Mouse (Mus musculus) neural tube, embryonic 11.5 days (tissue): ENCODE results near the gene Gm5039. TPM values are rescaled to one million over a fixed set of nuclear protein-coding genes. Genes with fewer than 3 reads are reported as not detected.
"Not testable (repeated sequence)": the region's sequence is repeated elsewhere in the genome, so short reads cannot be mapped to it uniquely, and the experiment has no call there.

Source experiments
- ATAC-seq: fragments of 200-750 bp; cut with Nextera tagmentation; 2 replicates; pipeline ENCODE4 v1.8.0; 2017; ENCODE audit warnings: moderate number of reproducible peaks, mild to moderate bottlenecking, moderate TSS enrichment, moderate library complexity; ENCODE audit not compliant: insufficient read depth, low FRiP score, low TSS enrichment
- DNase-seq: peaks from one replicate; pipeline ENCODE4 v3.0.0-alpha.2; 2015; ENCODE audit warnings: low spot score
- H3K27ac ChIP-seq: fragments of 300-500 bp; sonication (generic); 2 replicates; pipeline ENCODE4 v1.5.1; 2014; ENCODE audit warnings: low read depth, mild to moderate bottlenecking, low read length
- H3K27me3 ChIP-seq: fragments of 300-500 bp; sonication (generic); 2 replicates; pipeline ENCODE4 v1.6.1; 2014; ENCODE audit warnings: mild to moderate bottlenecking, low read length, mixed read lengths; ENCODE audit not compliant: control insufficient read depth, insufficient read depth
- H3K36me3 ChIP-seq: fragments of 300-500 bp; sonication (generic); 2 replicates; pipeline ENCODE4 v1.6.1; 2014; ENCODE audit warnings: mild to moderate bottlenecking, low read length, moderate library complexity, mixed read lengths; ENCODE audit not compliant: control insufficient read depth, insufficient read depth
- H3K4me1 ChIP-seq: fragments of 300-500 bp; sonication (generic); 2 replicates; pipeline ENCODE4 v1.6.1; 2014; ENCODE audit warnings: low read length, mixed read lengths; ENCODE audit not compliant: control insufficient read depth, insufficient read depth
- H3K4me2 ChIP-seq: fragments of 300-500 bp; sonication (generic); 2 replicates; pipeline ENCODE4 v1.6.1; 2014; ENCODE audit warnings: low read depth, mild to moderate bottlenecking, moderate library complexity
- H3K4me3 ChIP-seq: fragments of 300-500 bp; sonication (generic); 2 replicates; pipeline ENCODE4 v1.5.1; 2014; ENCODE audit warnings: low read depth, low read length
- H3K9ac ChIP-seq: fragments of 300-500 bp; sonication (generic); 2 replicates; pipeline ENCODE4 v1.6.1; 2014; ENCODE audit warnings: mild to moderate bottlenecking, low read length
- H3K9me3 ChIP-seq: fragments of 300-500 bp; sonication (generic); 2 replicates; pipeline ENCODE4 v1.6.1; 2016; ENCODE audit warnings: low read length; ENCODE audit not compliant: control insufficient read depth
- WGBS: fragments of 180-500 bp; shearing (Covaris S2); extraction: QIAGEN DNeasy Blood & Tissue Kit; methylation state at CpG from one replicate; pipeline ENCODE4 v1.1.7; 2014; 5-methylcytosine and 5-hydroxymethylcytosine counted together
- polyA plus RNA-seq: library from polyadenylated mRNA; unstranded; fragments of >200 nt; fragmentation: Nextera tagmentation; extraction: Ambion mirVana; gene quantifications from 2 replicates; pipeline ENCODE4 v1.2.1, GENCODE M21; 2014

Gene Gm5039
- polyA plus RNA-seq, 1 experiment from 2014 or later: not detected

GRCm38 (mm10) chr12:88341286-88341685, 17.5 kb upstream of the Gm5039 start:
- not testable (repeated sequence) for H3K27ac ChIP-seq, H3K36me3 ChIP-seq, H3K4me1 ChIP-seq, H3K4me2 ChIP-seq, H3K9ac ChIP-seq, H3K4me3 ChIP-seq, H3K27me3 ChIP-seq, ATAC-seq, H3K9me3 ChIP-seq, DNase-seq
- WGBS: 22% methylated on average over 2 of the region's 2 CpGs

DNA sequence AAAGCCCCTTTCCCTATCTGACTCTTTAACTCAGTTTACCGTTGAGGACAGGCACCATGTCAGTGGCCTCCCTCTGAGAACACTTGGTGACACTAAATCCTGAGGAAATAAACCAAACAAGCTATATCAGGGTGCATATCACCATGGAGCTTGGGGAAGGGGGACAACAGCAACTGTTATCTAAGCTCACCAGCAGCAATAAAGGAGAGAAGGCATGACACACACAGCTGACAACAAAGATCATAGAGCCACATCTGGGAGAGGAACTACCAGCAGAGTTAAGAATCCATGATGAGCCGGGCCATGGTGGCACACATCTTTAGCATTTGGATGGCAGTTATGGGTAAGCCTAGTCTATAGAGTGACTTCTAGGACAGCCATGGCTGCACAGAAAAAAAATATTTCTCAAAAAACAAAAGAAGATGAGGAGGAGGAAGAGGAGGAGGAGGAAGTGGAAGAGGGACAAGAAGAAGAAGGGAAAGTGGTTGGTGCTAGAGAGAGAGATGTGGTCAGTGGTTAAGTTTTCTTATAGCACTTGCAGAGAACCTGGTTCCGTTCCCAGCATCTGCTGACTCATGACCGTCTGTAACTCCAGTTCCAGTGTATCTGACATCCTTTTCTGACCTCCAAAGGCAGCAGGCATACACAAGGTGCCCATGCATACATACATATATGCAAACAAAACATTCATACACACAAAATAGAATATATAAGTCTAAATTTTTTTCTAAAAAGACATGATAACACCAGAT, 13.0 kb upstream of the Gm5039 start:
- DNase-seq, H3K27ac ChIP-seq, H3K36me3 ChIP-seq, ATAC-seq, H3K27me3 ChIP-seq, H3K4me1 ChIP-seq, H3K9ac ChIP-seq, H3K9me3 ChIP-seq, H3K4me3 ChIP-seq, H3K4me2 ChIP-seq: not testable (repeated sequence)
- WGBS: 75% methylated on average over 4 of the region's 4 CpGs

GRCm38 (mm10) chr12:88314556-88314955, 9.3 kb downstream of the Gm5039 start:
- H3K27ac ChIP-seq: no peak overlapping the region
- no peak for DNase-seq
- H3K9me3 ChIP-seq: no peaks in the 10 kb centered on the region
- H3K27me3 ChIP-seq: no peaks in the 10 kb centered on the region
- H3K9ac ChIP-seq: no peak overlapping the region
- H3K4me1 ChIP-seq: no peaks in the 10 kb centered on the region
- H3K4me3 ChIP-seq: no peak overlapping the region
- 91% methylated on average over 3 of the region's 3 CpGs for WGBS
- no peak overlapping the region for H3K4me2 ChIP-seq
- no peak for ATAC-seq
- H3K36me3 ChIP-seq: no peaks in the 10 kb centered on the region

- H3K27me3 ChIP-seq, ATAC-seq, H3K27ac ChIP-seq, H3K9ac ChIP-seq, H3K4me2 ChIP-seq, H3K4me3 ChIP-seq, H3K4me1 ChIP-seq, H3K36me3 ChIP-seq, H3K9me3 ChIP-seq, DNase-seq: not testable (repeated sequence)
- WGBS: 79% methylated on average over 2 of the region's 2 CpGs
Observed at GRCm38 (mm10) chr12:88297171-88297570, 26.7 kb downstream of the Gm5039 start.

- 75% methylated on average over 4 of the region's 4 CpGs for WGBS
- H3K9ac ChIP-seq, H3K27me3 ChIP-seq, DNase-seq, H3K4me1 ChIP-seq, H3K36me3 ChIP-seq, H3K4me2 ChIP-seq, ATAC-seq, H3K4me3 ChIP-seq, H3K27ac ChIP-seq, H3K9me3 ChIP-seq: not testable (repeated sequence)
Observed at GRCm38 (mm10) chr12:88293082-88293481, 30.7 kb downstream of the Gm5039 start.

DNA sequence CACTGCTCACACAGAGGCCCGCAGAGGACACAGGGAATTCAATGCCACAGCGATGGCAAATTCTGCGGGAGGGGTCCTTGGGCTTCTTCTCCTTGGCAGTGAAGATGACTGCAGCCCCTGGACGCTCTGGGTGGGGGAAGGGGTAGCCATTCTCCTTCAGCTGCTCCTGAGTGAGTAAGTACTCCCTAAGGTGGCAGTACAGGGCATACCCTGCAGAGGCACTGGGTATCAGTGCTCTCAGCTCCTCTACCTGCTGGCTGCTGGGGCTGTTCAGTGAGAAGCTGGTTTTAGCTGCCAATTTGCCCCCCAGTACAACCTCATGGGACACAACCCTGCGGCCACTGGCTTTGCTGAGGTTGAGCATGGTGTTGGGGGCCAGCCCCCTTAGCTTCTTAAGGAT, 38.6 kb downstream of the Gm5039 start:
- DNase-seq, H3K9me3 ChIP-seq, H3K9ac ChIP-seq, H3K27me3 ChIP-seq, H3K36me3 ChIP-seq, H3K4me3 ChIP-seq, H3K4me2 ChIP-seq, H3K27ac ChIP-seq, ATAC-seq, H3K4me1 ChIP-seq: not testable (repeated sequence)
- WGBS: 85% methylated on average over 4 of the region's 5 CpGs

GRCm38 (mm10) chr12:88274400-88274799, 49.4 kb downstream of the Gm5039 start, which contains the start of gene Gm5662:
Gm5662 (minus strand) TSS chr12:88274500.
- not testable (repeated sequence) for H3K36me3 ChIP-seq, H3K9ac ChIP-seq, H3K9me3 ChIP-seq, H3K4me1 ChIP-seq, ATAC-seq, DNase-seq, H3K4me3 ChIP-seq, H3K27me3 ChIP-seq, H3K4me2 ChIP-seq, H3K27ac ChIP-seq
- 79% methylated on average over 5 of the region's 5 CpGs for WGBS

Other genes with a start within 250 kb of the Gm5039 start
- not detected in 2 replicates for gene Gm16368, start 240.3 kb downstream of the Gm5039 start, polyA plus RNA-seq
- gene Gm10436, start 141.9 kb downstream of the Gm5039 start, polyA plus RNA-seq: not detected in 2 replicates
- gene Gm8332, start 73.9 kb downstream of the Gm5039 start, polyA plus RNA-seq: not detected in 2 replicates
- not detected in 2 replicates for gene Gm5662, start 49.5 kb downstream of the Gm5039 start, polyA plus RNA-seq
- gene Adck1, start 36.5 kb upstream of the Gm5039 start, polyA plus RNA-seq: 14.3 and 17.1 TPM in 2 replicates